Mouse (Mus musculus) spleen, adult 2 months (tissue): ENCODE results near the gene Sytl1. TPM values are rescaled to one million over a fixed set of nuclear protein-coding genes. Genes with fewer than 3 reads are reported as not detected.

ENCODE experiments used
- DNase-seq, 2 experiments: peaks; one replicate each; pipeline versions ENCODE4 v3.0.0 to v3.0.0-alpha.2; 2012 to 2021; ENCODE audit warnings: low spot score in 2 of 2, low read depth in 1 of 2
- H3K27ac ChIP-seq: fragments of 200-500 bp; 2 replicates; pipeline ENCODE4 v1.5.1; 2012; ENCODE audit warnings: low read length, inconsistent platforms; ENCODE audit not compliant: insufficient read depth
- H3K27me3 ChIP-seq: fragments of 200-500 bp; 2 replicates; pipeline ENCODE4 v1.6.1; 2012; ENCODE audit warnings: mild to moderate bottlenecking, moderate library complexity, low read length, inconsistent platforms; ENCODE audit not compliant: control insufficient read depth, insufficient read depth
- H3K36me3 ChIP-seq: fragments of 200-500 bp; 2 replicates; pipeline ENCODE4 v1.6.1; 2012; ENCODE audit warnings: mild to moderate bottlenecking, low read length, inconsistent platforms; ENCODE audit not compliant: control insufficient read depth, insufficient read depth
- H3K4me1 ChIP-seq: fragments of 200-500 bp; 2 replicates; pipeline ENCODE4 v1.6.1; 2011; ENCODE audit warnings: inconsistent platforms; ENCODE audit not compliant: control insufficient read depth, insufficient read depth, insufficient read length
- H3K4me3 ChIP-seq: fragments of 200-500 bp; 2 replicates; pipeline ENCODE4 v1.5.1; 2011; ENCODE audit warnings: mild to moderate bottlenecking, inconsistent platforms; ENCODE audit not compliant: insufficient read depth, insufficient read length; ENCODE audit errors: extremely low read depth
- CTCF ChIP-seq: fragments of 200-500 bp; IDR thresholded peaks from 2 replicates; pipeline ENCODE4 v1.5.1; 2011; ENCODE audit warnings: mild to moderate bottlenecking, inconsistent platforms; ENCODE audit not compliant: insufficient read depth, insufficient read length, insufficient replicate concordance; ENCODE audit errors: extremely low read depth
- POLR2A ChIP-seq: fragments of 200-500 bp; IDR thresholded peaks from 2 replicates; pipeline ENCODE4 v1.6.1; 2011; ENCODE audit warnings: low read depth, low read length, inconsistent platforms
- WGBS: fragments of 180-500 bp; shearing (Covaris S2); methylation state at CpG from one replicate; pipeline ENCODE4 v1.1.7; 2018; 5-methylcytosine and 5-hydroxymethylcytosine counted together
- polyA plus RNA-seq: library from polyadenylated mRNA; depleted of rRNA; stranded (reverse); fragments of >200 nt; gene quantifications from 2 replicates; pipeline ENCODE4 v1.2.3, GENCODE M21; 2012

The Sytl1 gene
- polyA plus RNA-seq, 1 experiment: 7.1 TPM

DNA sequence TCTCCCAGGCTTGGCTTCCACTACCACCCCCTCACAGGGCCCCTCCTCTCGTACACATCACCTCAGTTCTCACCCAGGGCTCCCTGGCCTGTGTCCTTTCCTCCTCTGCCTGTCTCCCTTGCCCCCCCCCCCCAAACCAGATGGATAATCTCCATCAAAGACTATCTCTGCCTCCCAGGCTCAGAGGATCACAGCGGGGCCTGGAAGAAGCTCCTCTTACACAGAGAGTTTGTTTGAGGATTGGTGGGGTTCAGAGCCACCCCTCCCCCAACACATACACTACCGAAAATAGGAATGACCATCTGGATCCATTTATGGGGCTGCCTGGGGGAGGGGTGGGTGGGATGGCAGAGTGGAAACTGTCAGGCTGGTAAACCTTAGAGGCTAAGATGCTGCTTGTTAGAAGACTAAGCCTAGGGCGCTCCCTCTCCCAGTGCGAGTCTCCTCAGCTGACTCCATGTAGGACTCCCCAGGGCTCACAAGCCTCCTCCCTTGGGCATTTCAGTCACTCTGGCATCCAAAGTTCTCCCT, 19.1 kb upstream of the Sytl1 start:
- TF ChIP-seq POLR2A (no peak), CTCF (no peak)
- Histone ChIP-seq H3K4me3 (no peak overlapping the region), H3K36me3 (no peaks in the 10 kb centered on the region), H3K4me1 (peaks cover 4% of the 10 kb centered on the region; the same call in 1 of the 2 replicates), H3K27me3 (no peaks in the 10 kb centered on the region), H3K27ac (no peak overlapping the region)
- WGBS: 80% methylated on average over 5 of the region's 5 CpGs
- DNase-seq: no peak

DNA sequence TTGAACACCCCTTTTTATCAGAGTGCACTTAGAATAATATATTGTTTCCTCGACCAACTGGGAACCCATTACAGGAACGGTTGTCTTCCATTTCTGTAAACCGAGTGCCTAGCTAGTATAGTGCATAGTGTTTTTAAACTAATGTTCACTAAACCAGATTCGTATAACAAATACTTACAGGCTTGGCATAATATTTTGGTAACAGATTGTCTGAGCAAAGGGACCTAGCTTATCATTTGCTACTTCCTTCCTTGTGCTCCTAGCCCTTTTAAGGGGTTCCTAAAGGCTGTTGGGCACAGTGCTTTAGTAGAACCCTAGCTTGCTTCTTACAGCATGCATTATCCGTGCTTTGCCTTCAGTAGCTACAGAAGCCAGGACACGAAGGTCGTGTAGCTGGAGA, 18.6 kb upstream of the Sytl1 start:
- Histone ChIP-seq H3K4me3 (no peak overlapping the region), H3K36me3 (no peaks in the 10 kb centered on the region), H3K4me1 (peaks cover 4% of the 10 kb centered on the region; the same call in 1 of the 2 replicates), H3K27ac (no peak overlapping the region), H3K27me3 (no peaks in the 10 kb centered on the region)
- 57% methylated on average over 7 of the region's 7 CpGs for WGBS
- TF ChIP-seq CTCF: no peak
- TF ChIP-seq POLR2A: no peak
- DNase-seq: no peak

DNA sequence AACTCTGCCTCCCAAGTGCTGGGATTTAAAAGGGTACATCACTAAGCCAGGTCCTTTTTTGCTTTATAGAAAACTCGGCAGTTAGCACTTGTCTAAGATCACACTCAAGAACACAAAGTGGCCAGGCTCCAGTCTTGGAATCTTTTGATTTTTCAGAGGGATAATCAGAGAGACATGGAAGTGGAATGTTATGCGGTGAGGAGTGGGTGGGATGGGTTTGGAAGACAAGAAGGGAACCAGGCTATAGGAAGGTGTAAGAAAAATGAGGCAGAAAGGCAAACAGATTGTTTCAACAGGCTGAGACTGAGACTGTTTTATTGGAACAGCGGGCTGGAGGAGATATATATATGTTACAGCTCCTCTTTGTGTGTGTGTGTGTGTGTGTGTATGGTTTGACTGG, 15.6 kb upstream of the Sytl1 start:
- WGBS: 80% methylated on average over 3 of the region's 3 CpGs
- Histone ChIP-seq H3K4me1 (peaks cover 4% of the 10 kb centered on the region; the same call in 1 of the 2 replicates), H3K4me3 (no peak overlapping the region), H3K27ac (no peak overlapping the region), H3K27me3 (no peaks in the 10 kb centered on the region), H3K36me3 (0 out of 2 replicates have a peak, but pooled peaks cover 1% of the 10 kb centered on the region)
- TF ChIP-seq POLR2A: no peak
- TF ChIP-seq CTCF: no peak
- DNase-seq: no peak

DNA sequence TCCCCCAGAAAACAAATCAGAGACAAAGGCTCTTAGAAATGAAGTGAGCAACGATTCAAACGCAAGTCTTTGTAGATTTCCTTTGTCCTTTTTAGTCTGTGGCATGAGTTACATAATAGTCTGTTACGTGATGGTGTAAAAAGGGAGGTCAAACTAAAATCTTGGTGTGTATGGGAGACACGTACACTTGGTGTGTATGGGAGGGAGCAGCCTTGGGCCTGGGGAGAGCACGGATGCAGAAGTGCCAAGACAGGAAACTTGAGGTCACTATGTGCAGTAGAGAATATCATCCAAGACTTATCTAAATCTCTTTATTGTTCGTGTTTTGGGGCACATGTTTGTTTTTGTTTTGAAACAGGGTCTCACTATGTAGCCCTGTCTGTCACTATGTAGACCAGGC, 15.2 kb upstream of the Sytl1 start:
- no peak for DNase-seq
- Histone ChIP-seq H3K36me3 (0 out of 2 replicates have a peak, but pooled peaks cover 1% of the 10 kb centered on the region), H3K27ac (peak overlapping the region; percentile 79), H3K4me1 (peaks cover 4% of the 10 kb centered on the region; the same call in 1 of the 2 replicates), H3K4me3 (peak overlapping the region; percentile 92), H3K27me3 (no peaks in the 10 kb centered on the region)
- 3% methylated on average over 6 of the region's 6 CpGs for WGBS
- no peak for TF ChIP-seq POLR2A

DNA sequence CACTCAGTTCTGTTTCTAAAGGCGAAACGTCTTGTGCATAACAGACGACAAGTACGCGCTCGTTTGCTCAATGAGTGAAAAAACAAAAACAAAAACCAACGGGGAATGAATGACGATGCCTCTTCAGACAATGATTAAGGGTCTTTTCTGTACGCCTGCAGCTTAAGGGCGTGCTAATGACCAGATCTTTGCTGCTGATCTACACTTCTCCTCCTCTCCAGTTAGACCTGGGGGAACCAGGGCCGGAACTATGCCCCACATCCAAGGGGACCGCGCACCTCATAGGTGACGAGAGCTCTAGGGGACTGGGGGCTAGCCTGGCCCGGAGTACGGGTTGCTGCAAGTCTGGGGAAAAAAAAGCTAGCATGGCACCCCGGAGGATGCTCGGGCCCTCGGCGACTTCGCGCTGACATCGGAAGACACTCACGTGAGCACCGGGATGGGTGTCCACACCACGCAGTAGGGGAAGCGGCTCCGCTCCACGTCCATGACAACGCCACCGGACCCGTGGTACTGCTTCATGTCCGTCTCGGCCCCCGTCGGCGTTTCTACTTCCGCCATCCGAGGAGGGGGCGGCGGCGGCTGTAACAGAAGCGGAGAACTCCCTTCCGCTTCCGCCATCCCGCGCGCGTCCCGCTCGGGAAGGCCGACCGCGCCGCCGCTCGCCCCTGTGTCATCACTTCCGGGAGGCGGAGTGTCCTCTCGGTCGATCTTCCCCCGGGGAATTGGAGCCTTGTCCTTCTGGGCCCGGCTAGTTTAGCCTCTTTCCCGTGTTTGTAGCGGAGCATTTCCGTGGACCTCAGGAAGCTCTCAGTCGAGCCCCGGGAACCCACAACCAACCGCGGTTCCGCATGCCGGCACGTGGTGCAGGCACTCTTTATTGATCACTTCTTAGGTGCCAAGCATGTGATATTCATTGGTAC, 14.5 kb upstream of the Sytl1 start, which contains the start of gene Tmem222:
Gene Tmem222 (minus strand): TSS at position 689 of the 923 bp plus-strand sequence.
- Histone ChIP-seq H3K27me3 (no peaks in the 10 kb centered on the region), H3K4me3 (peak within 1 kb of the TSS; percentile 92), H3K36me3 (0 out of 2 replicates have a peak, but pooled peaks cover 1% of the 10 kb centered on the region), H3K27ac (peak within 1 kb of the TSS; percentile 79), H3K4me1 (peaks cover 4% of the 10 kb centered on the region; the same call in 1 of the 2 replicates)
- WGBS: under 1% methylated on average over 73 of the region's 73 CpGs
- no peak; the same call in none of the 2 replicates for TF ChIP-seq POLR2A
- no peak for TF ChIP-seq CTCF
- DNase-seq: peak; percentile 81 to 89

DNA sequence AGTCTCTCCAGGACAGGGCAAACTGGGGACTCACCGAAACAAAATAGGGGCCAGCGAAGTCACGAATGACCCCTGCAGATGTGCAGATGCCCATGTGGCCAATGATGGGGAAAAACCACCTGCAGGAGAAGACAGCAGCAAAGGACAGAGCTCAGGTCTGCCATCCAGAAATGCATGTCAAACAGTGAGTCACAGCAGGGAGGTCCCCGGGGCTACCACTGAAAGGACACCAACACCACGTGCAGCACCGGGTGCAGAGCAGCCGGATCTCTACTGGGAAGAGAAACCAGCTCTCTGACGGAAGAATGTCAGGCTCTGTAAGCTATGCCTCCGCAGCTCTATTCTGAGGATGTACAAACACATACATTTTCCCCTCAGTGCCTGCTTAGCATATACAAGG, 8.0 kb upstream of the Sytl1 start:
- H3K36me3 ChIP-seq: peaks cover 33% of the 10 kb centered on the region
- no peak for DNase-seq
- no peak for TF ChIP-seq CTCF
- TF ChIP-seq POLR2A: no peak
- H3K27ac ChIP-seq: no peak overlapping the region
- no peak overlapping the region for H3K4me3 ChIP-seq
- no peaks in the 10 kb centered on the region for H3K4me1 ChIP-seq
- H3K27me3 ChIP-seq: no peaks in the 10 kb centered on the region
- WGBS: 89% methylated on average over 9 of the region's 9 CpGs
